Mouse (Mus musculus): ENCODE results near the gene Dync1h1.

Dync1h1 gene

DNA sequence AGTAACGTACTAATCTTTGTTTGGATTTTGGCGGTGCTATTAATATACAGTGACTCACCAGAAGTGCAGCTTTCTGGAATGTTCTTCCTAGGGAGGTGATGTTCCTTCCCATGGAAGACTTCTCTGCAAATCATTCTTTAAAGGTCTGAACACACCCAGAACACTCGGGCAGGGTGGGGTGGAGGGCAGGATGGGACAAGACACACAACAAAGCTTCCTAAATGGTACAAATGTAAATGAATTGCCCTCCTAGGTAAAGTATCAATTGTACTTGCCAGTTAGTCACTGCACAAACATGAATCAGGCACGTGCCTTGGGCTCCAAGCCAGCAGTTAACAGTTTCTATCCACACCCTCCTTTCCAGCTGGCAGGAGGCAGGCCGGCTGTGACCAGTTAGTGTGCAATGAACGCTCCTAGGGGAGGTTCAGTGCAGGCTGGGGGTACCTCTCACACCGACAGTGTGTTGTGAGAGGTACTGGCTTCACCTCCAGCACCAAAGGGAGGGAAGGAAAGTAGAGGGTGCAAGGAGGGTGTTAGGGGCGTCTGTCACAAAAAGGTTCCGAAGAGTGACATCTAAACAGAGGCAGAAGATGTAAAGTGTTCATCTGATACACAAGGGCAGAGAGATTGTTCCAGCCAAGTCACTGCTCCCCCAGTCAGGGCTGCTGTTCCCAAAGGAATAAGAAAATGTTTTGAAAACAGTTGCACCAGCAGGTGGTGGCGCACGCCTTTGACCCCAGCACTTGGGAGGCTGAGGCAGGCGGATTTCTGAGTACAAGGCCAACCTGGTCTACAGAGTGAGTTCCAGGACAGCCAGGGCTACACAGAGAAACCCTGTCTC, 86.9 kb downstream of the Dync1h1 start:
- in situ Hi-C loops (cut with MboI; ENCODE audit: unreplicated experiment in 2 of 2) = loop anchor here in 1 of 2 experiments (10.0 kb wide), 1 partner anchor 157 kb away; the partner anchor contains the start of gene Mok

GRCm38 (mm10) chr12:110688921-110689320, 87.7 kb downstream of the Dync1h1 start:
- in situ Hi-C loops (cut with MboI; ENCODE audit: unreplicated experiment in 2 of 2) = loop anchor here in 1 of 2 experiments (10.0 kb wide), 1 partner anchor 156 kb away; the partner anchor contains the start of gene Mok

- in situ Hi-C loops (cut with MboI; ENCODE audit: unreplicated experiment in 2 of 2) = loop anchor here in 1 of 2 experiments (5.0 to 10.0 kb wide), 2 partner anchors 88 to 155 kb away; partner anchors contain the start of genes Dync1h1 and Mok
Observed at GRCm38 (mm10) chr12:110689919-110690643, 88.8 kb downstream of the Dync1h1 start.

GRCm38 (mm10) chr12:110693378-110693777, 92.1 kb downstream of the Dync1h1 start:
- in situ Hi-C loops (cut with MboI; ENCODE audit: unreplicated experiment in 2 of 2) = loop anchor here in 1 of 2 experiments (5.0 kb wide), 1 partner anchor 91 kb away; the partner anchor contains the start of gene Dync1h1

DNA sequence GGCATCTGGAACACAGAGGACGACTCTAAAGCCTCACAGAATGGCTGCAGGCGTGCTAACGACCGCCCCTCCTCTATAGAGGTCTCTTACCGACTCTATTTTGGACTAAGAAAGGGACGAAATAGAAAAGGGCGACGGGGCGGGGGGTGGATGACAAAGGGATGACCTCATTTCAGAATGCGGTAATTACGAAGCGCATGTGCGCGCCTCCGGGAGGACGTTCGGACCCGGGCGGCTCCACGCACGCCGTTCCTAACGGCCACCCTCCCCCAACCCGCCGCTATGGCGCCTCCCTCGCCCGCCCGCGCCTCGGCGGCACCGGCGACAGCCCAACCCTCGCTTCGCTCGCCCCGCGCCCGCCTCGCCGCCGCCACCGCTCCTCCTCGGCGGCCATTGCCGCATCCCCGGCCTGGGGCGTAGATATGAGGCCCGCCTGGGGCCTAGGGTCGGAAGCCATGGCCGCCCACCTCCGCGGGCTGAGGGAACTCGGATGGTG, 94.5 kb downstream of the Dync1h1 start:
- in situ Hi-C loops (cut with MboI; ENCODE audit: unreplicated experiment in 2 of 2) = no loop called here

- in situ Hi-C loops (cut with MboI; ENCODE audit: unreplicated experiment in 2 of 2) = no loop called here
Observed at GRCm38 (mm10) chr12:110696173-110696974, 95.1 kb downstream of the Dync1h1 start.

GRCm38 (mm10) chr12:110696975-110697400, 95.7 kb downstream of the Dync1h1 start:
- in situ Hi-C loops (cut with MboI; ENCODE audit: unreplicated experiment in 2 of 2) = no loop called here

GRCm38 (mm10) chr12:110697457-110697856, 96.2 kb downstream of the Dync1h1 start:
- in situ Hi-C loops (cut with MboI; ENCODE audit: unreplicated experiment in 2 of 2) = no loop called here

- in situ Hi-C loops (cut with MboI; ENCODE audit: unreplicated experiment in 2 of 2) = no loop called here
Observed at GRCm38 (mm10) chr12:110698080-110698479, 96.8 kb downstream of the Dync1h1 start.

DNA sequence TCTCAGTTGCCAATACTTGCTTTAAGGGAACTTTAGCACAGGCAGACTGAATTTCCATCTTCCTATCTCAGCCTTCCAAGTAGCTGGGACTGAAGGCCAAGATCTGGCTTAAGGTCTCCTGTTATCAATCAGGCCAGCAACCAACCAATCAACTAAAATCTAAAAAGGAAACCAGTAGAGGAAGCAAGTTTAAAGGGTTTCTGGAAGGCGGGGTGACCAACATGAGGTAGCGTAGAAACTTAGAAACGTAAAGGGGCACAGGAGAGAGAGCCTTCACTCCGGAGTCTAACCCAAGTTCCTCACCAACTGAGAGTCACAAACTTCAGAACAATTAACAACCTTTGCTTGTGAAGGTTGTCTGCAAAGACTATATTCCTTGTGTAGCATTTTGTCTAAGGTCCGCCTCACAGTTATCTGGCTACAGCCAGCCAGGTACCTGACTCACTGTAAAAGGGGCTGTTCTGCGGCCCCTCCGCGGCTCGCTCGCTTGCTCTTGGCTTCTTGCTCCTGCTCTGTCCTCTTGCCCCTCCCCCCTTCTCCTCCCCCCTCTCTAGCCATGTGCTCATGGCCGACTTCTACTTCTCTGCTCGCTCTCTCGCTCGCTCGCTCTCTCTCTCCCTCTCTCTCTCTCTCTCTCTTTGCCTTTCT, 97.4 kb downstream of the Dync1h1 start:
- in situ Hi-C loops (cut with MboI; ENCODE audit: unreplicated experiment in 2 of 2) = no loop called here

DNA sequence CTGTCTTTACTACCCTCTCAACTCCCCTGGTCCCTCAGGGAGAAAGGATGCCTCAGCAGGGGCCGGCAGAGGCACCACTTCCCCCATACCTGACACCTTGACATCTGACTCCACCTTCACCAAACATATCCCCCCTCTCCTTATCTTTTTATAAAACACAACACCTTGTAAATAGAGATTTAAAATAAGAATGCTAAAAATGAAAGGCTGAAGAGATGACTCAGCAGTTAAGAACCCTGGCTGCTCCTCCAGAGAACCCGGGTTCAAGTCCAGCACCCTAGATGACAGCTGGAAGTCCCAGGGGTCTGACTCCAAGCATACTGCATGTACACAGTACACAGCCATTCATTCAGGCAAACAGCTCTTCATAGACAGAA, 97.9 kb downstream of the Dync1h1 start:
- in situ Hi-C loops (cut with MboI; ENCODE audit: unreplicated experiment in 2 of 2) = no loop called here

- in situ Hi-C loops (cut with MboI; ENCODE audit: unreplicated experiment in 2 of 2) = loop anchor here in 1 of 2 experiments (10.0 kb wide), 1 partner anchor 106 kb away; no protein-coding TSS in a partner anchor
Observed at GRCm38 (mm10) chr12:110700730-110701129, 99.5 kb downstream of the Dync1h1 start.

- in situ Hi-C loops (cut with MboI; ENCODE audit: unreplicated experiment in 2 of 2) = loop anchor here in 1 of 2 experiments (10.0 kb wide), 1 partner anchor 107 kb away; no protein-coding TSS in a partner anchor
Observed at GRCm38 (mm10) chr12:110701363-110701762, 100.1 kb downstream of the Dync1h1 start.

DNA sequence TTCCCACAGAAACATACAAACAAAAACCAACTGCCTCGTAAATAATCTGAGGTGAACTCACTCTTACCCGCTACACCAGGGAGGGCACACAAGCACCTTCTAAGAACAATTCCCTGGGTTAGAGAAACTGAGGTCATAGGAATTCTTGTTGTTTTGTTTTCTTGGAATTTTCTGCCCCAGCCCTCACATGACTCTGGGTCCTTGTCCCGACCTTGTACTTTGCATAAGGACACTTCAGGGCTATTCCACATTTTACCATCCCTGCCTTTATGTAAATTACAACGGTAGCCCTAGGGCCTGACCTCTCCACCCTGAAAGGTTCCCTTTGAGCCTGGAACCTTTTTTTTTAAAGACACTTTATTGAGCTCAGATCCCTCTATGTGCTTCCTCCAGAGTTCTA, 101.3 kb downstream of the Dync1h1 start, which contains the start of gene Hsp90aa1:
TSS of gene Hsp90aa1 (minus strand) at position 173 of the 400 bp plus-strand sequence.
- in situ Hi-C loops (cut with MboI; ENCODE audit: unreplicated experiment in 2 of 2) = loop anchor here in 1 of 2 experiments (10.0 kb wide), 1 partner anchor 108 kb away; no protein-coding TSS in a partner anchor

GRCm38 (mm10) chr12:110703008-110703471, 101.8 kb downstream of the Dync1h1 start:
- in situ Hi-C loops (cut with MboI; ENCODE audit: unreplicated experiment in 2 of 2) = loop anchor here in 1 of 2 experiments (10.0 kb wide), 1 partner anchor 108 kb away; no protein-coding TSS in a partner anchor

DNA sequence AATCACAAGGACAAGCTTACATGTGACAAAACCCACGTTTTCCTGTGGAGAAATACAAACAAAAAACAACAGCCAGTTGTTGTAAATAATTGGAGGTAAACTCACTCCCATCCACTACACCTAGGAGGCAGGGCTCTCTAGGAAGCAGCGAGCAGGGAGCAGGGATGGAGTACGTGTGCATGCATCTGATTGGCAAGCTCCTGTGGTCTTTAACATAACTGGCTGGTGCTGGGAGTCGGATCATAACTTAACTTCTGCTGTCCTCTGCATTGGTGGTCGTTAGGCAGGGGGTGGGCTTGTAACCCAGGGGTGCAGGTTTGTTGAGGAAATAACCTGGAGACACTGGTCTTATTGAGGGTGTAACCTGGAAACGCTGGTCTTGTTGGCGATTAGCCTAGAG, 102.4 kb downstream of the Dync1h1 start:
- in situ Hi-C loops (cut with MboI; ENCODE audit: unreplicated experiment in 2 of 2) = loop anchor here in 1 of 2 experiments (10.0 kb wide), 1 partner anchor 109 kb away; no protein-coding TSS in a partner anchor

GRCm38 (mm10) chr12:110705419-110705818, 104.2 kb downstream of the Dync1h1 start:
- in situ Hi-C loops (cut with MboI; ENCODE audit: unreplicated experiment in 2 of 2) = loop anchor here in 1 of 2 experiments (10.0 kb wide), 1 partner anchor 111 kb away; no protein-coding TSS in a partner anchor

GRCm38 (mm10) chr12:110706337-110707231, 105.3 kb downstream of the Dync1h1 start:
- in situ Hi-C loops (cut with MboI; ENCODE audit: unreplicated experiment in 2 of 2) = loop anchor here in 1 of 2 experiments (10.0 kb wide), 1 partner anchor 112 kb away; no protein-coding TSS in a partner anchor

All from v-Abl transformed pro-B cells (cell line).